Mouse (Mus musculus) ES-E14 (cell line): ENCODE measurements around the gene Ajm1. TPM values are rescaled to one million over a fixed set of nuclear protein-coding genes. Genes with fewer than 3 reads are reported as not detected.

Source experiments
- DNase-seq: peaks from one replicate; pipeline ENCODE4 v3.0.0-alpha.2; 2013; ENCODE audit warnings: low read depth, low spot score
- H3K27ac ChIP-seq: 2 replicates; pipeline ENCODE4 v1.5.1; 2012; ENCODE audit warnings: low read depth, mild to moderate bottlenecking, low read length, moderate library complexity, mixed read lengths; ENCODE audit not compliant: poor library complexity, insufficient read depth, severe bottlenecking
- H3K36me3 ChIP-seq: 2 replicates; pipeline ENCODE4 v1.6.1; 2012; ENCODE audit warnings: mild to moderate bottlenecking, low read length, moderate library complexity, mixed read lengths; ENCODE audit not compliant: control insufficient read depth, poor library complexity, insufficient read depth, severe bottlenecking
- H3K4me1 ChIP-seq, 2 experiments: fragments of 150-350 bp in 1 of 2; sonication (generic) in 1 of 2; 2 replicates each; pipeline ENCODE4 v1.6.1; 2012; ENCODE audit warnings: low read length in 2 of 2, mild to moderate bottlenecking in 1 of 2, mixed read lengths in 1 of 2; ENCODE audit not compliant: control insufficient read depth in 2 of 2, insufficient read depth in 2 of 2, poor library complexity in 1 of 2
- H3K4me3 ChIP-seq, 2 experiments: fragments of 150-350 bp in 1 of 2; sonication (generic) in 1 of 2; 2 replicates each; pipeline ENCODE4 v1.5.1; 2012; ENCODE audit warnings: low read length in 2 of 2, low read depth in 1 of 2, mild to moderate bottlenecking in 1 of 2, mixed read lengths in 1 of 2; ENCODE audit not compliant: insufficient read depth in 1 of 2, poor library complexity in 1 of 2, severe bottlenecking in 1 of 2
- H3K9ac ChIP-seq: 2 replicates; pipeline ENCODE4 v1.6.1; 2012; ENCODE audit warnings: low read depth, mild to moderate bottlenecking, low read length, mixed read lengths; ENCODE audit not compliant: poor library complexity, insufficient read depth, severe bottlenecking
- H3K9me3 ChIP-seq: fragments of 150-350 bp; sonication (generic); 2 replicates; pipeline ENCODE4 v1.6.1; 2012; ENCODE audit warnings: low read depth, mild to moderate bottlenecking, low read length; ENCODE audit not compliant: control insufficient read depth, insufficient read depth
- CHD2 ChIP-seq: IDR thresholded peaks from 2 replicates; pipeline ENCODE4 v1.6.1; 2014; ENCODE audit warnings: mild to moderate bottlenecking, low read depth, low read length, inconsistent platforms
- HCFC1 ChIP-seq: IDR thresholded peaks from 2 replicates; pipeline ENCODE4 v1.6.1; 2012; ENCODE audit warnings: low read length, inconsistent platforms, borderline replicate concordance; ENCODE audit not compliant: insufficient read depth
- MAFK ChIP-seq: IDR thresholded peaks from 2 replicates; pipeline ENCODE4 v1.6.1; 2014; ENCODE audit warnings: mild to moderate bottlenecking, low read depth, low read length, inconsistent platforms; ENCODE audit not compliant: insufficient read depth
- ZC3H11A ChIP-seq: IDR thresholded peaks from 2 replicates; pipeline ENCODE4 v1.6.1; 2012; ENCODE audit warnings: low read depth, mild to moderate bottlenecking, inconsistent platforms, low read length, borderline replicate concordance
- ZNF384 ChIP-seq: IDR thresholded peaks from 2 replicates; pipeline ENCODE4 v1.6.1; 2012; ENCODE audit warnings: low read depth, low read length, inconsistent platforms
- in situ Hi-C, 2 experiments: fragments of 600-800 bp; cut with MboI; formaldehyde crosslinking; loops; one replicate each; pipeline ENCODE4 v1.15.1; 2025; ENCODE audit warnings: low sequenced_read_pairs in 2 of 2, inconsistent platforms in 1 of 2; ENCODE audit not compliant: unreplicated experiment in 2 of 2
- total RNA-seq: library from RNA; depleted of rRNA; stranded (reverse); fragments of 300-350 nt; gene quantifications from 2 replicates; pipeline ENCODE4 v1.2.3, GENCODE M21; 2012

Gene Ajm1
- total RNA-seq, 1 experiment, result 0.36 TPM

DNA sequence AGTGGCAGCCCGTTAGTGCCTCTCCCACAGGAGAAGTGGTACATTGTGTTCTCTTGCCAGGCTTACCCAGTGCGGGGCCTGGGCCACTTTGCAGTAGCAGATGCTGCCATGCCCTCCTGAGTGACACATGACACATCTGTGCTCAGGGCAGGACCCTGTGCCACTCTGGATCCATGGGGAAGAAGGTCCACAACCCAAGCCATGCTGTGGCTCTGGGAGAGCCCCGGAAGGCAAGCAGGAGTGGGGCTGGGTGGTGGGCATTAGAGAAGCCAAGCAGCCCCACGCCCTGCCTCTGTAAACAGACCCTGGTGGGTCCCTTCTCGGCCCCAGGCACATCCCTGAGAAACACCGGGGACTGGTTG, 1.5 kb upstream of the Ajm1 start:
- in situ Hi-C loops, result no loop called here
- peaks cover 27% of the 10 kb centered on the region; the same call in 1 of the 2 replicates for H3K36me3 ChIP-seq

DNA sequence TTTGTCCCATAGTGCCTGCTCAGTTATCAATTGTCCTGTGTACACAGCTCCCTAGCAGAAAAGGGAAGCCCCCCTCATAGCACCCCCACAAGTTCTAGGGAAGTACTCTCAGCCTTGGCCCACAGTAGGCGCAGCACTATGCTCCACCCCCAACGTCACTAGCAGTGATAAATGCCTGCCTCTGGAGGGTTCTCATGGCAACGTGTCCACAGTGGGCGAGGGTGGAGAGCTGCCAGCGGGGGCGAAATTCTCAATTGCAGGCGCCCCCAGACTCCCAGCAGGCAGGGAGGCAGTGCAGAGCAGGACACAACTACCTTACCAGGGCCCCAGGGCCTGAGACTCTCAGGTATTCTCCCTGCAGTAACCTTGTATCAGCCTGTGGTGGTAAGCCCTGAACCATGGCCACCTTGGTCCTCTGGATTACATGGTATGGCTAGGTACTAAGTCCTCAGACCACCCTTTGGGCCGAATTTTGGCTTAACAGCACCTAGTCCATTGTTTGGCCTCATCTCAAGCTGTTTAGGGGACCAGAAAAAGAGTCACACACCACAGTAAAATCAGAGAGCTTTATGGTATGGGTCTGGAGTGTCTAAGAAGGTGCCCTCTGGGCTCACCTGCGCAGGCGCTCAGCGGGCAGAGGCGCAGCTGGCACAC, 1.0 kb upstream of the Ajm1 start:
- Histone ChIP-seq H3K36me3 (peaks cover 27% of the 10 kb centered on the region; the same call in 1 of the 2 replicates), H3K9ac (no peak overlapping the region), H3K9me3 (no peaks in the 10 kb centered on the region), H3K4me1 (peaks cover 0 to 22% of the 10 kb centered on the region in 2 experiments; a peak in 2 of 4 replicates), H3K4me3 (no peak overlapping the region), H3K27ac (no peak overlapping the region)
- in situ Hi-C loops, result no loop called here
- no peak for DNase-seq
- TF ChIP-seq ZNF384 (no peak), ZC3H11A (no peak), HCFC1 (no peak), CHD2 (no peak), MAFK (no peak)

More for the DNA sequence above, 1.5 kb upstream of the Ajm1 start:
- Histone ChIP-seq H3K4me3 (no peak overlapping the region), H3K9ac (no peak overlapping the region), H3K9me3 (no peaks in the 10 kb centered on the region), H3K27ac (no peak overlapping the region), H3K4me1 (peaks cover 0 to 18% of the 10 kb centered on the region in 2 experiments; a peak in 2 of 4 replicates)
- TF ChIP-seq HCFC1 (no peak), ZNF384 (no peak), MAFK (no peak), ZC3H11A (no peak), CHD2 (no peak)
- no peak for DNase-seq

DNA sequence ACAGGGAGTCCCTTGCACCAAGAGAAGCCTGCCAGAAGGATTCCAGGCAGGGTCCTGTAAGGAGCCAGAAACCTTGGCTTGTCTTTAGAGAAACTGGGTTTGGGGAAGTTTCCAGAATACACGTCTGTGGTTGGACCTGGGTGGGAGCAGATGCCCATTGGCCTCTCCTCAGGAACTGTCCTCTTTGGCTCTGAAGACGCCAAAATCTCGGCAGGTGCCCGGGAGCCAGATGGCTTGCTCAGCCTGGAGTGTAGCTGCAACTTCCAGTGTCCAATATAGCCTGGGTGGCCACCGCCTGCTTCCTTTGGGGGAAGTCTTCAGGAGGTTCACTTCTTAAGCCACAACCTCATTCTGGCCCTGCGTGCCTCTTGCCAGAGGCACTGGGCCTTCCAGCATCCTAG, 344 bp upstream of the Ajm1 start:
- TF ChIP-seq CHD2 (no peak), ZC3H11A (no peak), MAFK (no peak), HCFC1 (no peak), ZNF384 (no peak)
- H3K4me3 ChIP-seq, result no peak overlapping the region
- H3K9ac ChIP-seq, result no peak overlapping the region
- DNase-seq, result no peak
- in situ Hi-C loops, result no loop called here
- peaks cover 21% of the 10 kb centered on the region; the same call in 1 of the 2 replicates for H3K36me3 ChIP-seq
- no peaks in the 10 kb centered on the region for H3K9me3 ChIP-seq
- H3K4me1 ChIP-seq, result peaks cover 0 to 28% of the 10 kb centered on the region in 2 experiments; a peak in 2 of 4 replicates
- no peak overlapping the region for H3K27ac ChIP-seq

DNA sequence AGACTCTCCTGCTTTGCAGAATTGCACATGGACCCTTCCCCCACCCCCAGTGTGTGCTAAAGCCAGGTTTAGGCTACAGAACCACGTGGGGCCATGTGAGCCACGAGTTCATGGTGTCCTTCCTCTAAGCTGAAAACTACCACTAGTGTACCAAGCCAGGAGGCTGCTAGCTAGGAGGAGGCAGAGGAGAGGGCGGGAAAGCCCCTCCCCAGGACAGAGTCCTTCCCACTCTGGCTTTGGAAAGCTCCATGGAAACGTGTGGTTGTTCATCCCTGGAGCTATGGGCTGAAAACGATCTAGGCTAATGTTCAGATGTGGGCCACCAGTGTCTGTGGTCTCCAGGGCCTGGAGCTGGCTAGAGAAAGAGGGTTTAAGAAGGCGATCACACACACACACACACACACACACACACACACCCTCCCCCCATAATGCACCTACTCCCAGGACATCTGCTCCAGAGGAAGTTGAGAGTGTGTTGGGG, 896 bp downstream of the Ajm1 start:
- no peak for DNase-seq
- in situ Hi-C loops, result no loop called here
- H3K27ac ChIP-seq, result no peak overlapping the region
- H3K4me1 ChIP-seq, result peaks cover 0 to 35% of the 10 kb centered on the region in 2 experiments; a peak in 2 of 4 replicates
- no peaks in the 10 kb centered on the region for H3K9me3 ChIP-seq
- H3K9ac ChIP-seq, result no peak overlapping the region
- no peak for TF ChIP-seq MAFK
- H3K36me3 ChIP-seq, result peaks cover 14% of the 10 kb centered on the region; the same call in 1 of the 2 replicates
- no peak overlapping the region for H3K4me3 ChIP-seq
